Mouse (Mus musculus) cortical plate, adult 2 months (tissue): ENCODE data around the gene Hhipl1. TPM values are rescaled to one million over a fixed set of nuclear protein-coding genes. Genes with fewer than 3 reads are reported as not detected.

ENCODE experiments used
- H3K27ac ChIP-seq: fragments of 200-500 bp; 2 replicates; pipeline ENCODE4 v1.5.1; 2012; ENCODE audit warnings: low read length, control low read depth, inconsistent platforms; ENCODE audit not compliant: insufficient read depth
- H3K4me1 ChIP-seq: fragments of 200-500 bp; 2 replicates; pipeline ENCODE4 v1.6.1; 2011; ENCODE audit warnings: low read length; ENCODE audit not compliant: control insufficient read depth, insufficient read depth
- H3K4me3 ChIP-seq: fragments of 200-500 bp; 2 replicates; pipeline ENCODE4 v1.5.1; 2011; ENCODE audit warnings: mild to moderate bottlenecking, low read length, control low read depth; ENCODE audit not compliant: insufficient read depth
- CTCF ChIP-seq: fragments of 200-500 bp; IDR thresholded peaks from 2 replicates; pipeline ENCODE4 v1.5.1; 2011; ENCODE audit warnings: mild to moderate bottlenecking, control low read depth, low read length; ENCODE audit not compliant: insufficient read depth; ENCODE audit errors: extremely low read depth
- POLR2A ChIP-seq: fragments of 200-500 bp; IDR thresholded peaks from 2 replicates; pipeline ENCODE4 v1.6.1; 2011; ENCODE audit warnings: mild to moderate bottlenecking, low read length, control low read depth; ENCODE audit not compliant: insufficient read depth; ENCODE audit errors: extremely low read depth
- polyA plus RNA-seq: library from polyadenylated mRNA; depleted of rRNA; stranded (reverse); fragments of >200 nt; gene quantifications from 2 replicates; pipeline ENCODE4 v1.2.3, GENCODE M21; 2012

Hhipl1 gene
- polyA plus RNA-seq, 1 experiment = 9.8 TPM

DNA sequence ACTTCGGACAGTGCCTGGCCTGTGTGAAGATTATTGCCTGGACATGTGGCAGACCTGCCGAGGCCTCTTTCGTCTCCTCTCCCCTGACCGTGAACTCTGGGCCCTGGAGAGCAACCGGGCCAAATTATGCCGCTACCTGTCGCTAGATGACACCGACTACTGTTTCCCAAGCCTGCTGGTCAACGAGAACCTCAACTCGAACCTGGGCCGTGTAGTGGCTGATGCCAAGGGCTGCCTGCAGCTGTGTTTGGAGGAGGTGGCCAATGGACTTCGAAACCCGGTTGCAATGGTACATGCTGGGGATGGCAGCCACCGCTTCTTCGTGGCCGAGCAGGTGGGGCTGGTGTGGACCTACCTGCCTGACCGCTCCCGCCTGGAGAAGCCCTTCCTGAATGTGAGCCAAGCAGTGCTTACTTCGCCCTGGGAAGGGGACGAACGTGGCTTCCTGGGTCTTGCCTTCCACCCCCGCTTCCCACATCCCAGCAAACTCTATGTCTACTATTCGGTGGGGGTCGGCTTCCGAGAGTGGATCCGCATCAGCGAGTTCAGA, 5.7 kb downstream of the Hhipl1 start:
- TF ChIP-seq POLR2A = no peak
- no peak for TF ChIP-seq CTCF
- no peaks in the 10 kb centered on the region for H3K4me1 ChIP-seq
- no peak overlapping the region for H3K27ac ChIP-seq
- no peak overlapping the region for H3K4me3 ChIP-seq

DNA sequence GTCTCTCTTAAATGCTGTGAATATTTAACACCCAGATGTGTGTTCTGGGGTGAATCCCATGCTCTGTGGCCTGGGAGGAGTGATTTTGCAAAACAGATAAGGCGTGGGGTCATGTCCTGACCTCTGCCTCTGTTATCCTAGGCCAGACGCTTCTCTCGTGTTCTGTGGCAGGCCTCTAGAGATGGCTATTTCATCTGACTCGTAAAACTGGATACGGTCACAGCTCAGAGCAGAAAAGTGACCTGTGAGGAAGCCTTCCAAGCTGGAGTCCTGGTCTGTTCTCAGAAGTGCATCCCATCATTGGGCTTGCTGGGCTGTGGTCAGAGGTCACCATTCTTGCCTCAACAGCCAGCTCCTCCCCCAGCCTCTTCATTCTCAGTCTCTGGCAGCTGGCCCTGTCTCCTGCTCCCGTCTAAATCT, 6.4 kb downstream of the Hhipl1 start:
- H3K4me3 ChIP-seq = no peak overlapping the region
- H3K27ac ChIP-seq = no peak overlapping the region
- TF ChIP-seq POLR2A (no peak), CTCF (no peak)
- no peaks in the 10 kb centered on the region for H3K4me1 ChIP-seq

DNA sequence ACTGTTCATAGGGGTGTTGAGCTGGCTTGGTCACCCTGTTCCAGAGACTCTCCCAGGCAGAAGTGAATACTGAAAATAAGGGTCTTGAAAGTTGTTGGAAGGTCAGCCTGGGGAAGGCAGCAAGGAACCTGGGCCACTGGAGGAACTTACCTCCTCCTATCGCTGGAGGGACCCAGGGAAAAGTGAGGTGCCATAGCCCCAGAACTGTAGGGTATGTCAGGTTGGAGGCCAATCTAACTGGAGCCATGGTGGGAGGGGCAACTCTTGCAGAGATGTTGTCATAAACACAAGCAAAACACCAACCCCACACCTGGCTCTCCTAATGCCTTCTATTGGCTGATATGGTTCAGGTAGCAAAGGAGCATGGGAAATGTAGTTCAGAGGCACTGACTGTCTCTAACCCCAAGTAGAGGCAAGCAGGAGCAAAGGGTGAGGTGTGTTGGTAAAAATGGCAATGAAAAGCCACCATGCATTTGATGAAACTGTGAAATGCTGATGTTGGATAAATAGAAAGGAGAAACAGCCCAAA, 7.2 kb downstream of the Hhipl1 start:
- TF ChIP-seq CTCF (no peak), POLR2A (no peak)
- Histone ChIP-seq H3K27ac (no peak overlapping the region), H3K4me3 (no peak overlapping the region), H3K4me1 (no peaks in the 10 kb centered on the region)

DNA sequence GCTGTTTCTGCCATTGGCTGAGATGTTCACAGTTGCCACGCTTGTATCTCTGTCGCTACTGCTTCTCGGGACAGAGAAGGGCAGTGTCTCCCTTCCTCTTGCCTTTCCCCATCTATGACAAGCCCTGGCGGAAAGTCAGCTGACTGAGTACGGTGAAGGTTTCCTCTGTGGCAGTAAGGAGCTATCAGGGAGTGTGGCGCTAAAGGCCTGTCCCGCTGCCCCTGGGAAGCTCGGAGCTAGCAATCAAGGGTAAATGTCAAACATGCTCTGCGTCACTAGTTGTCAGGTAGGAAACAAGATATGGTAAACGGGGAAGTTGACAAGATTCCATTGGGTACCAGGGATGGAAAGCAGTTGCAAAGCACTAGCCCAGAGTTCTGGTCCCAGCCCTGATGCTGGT, 9.7 kb downstream of the Hhipl1 start:
- Histone ChIP-seq H3K4me3 (no peak overlapping the region), H3K4me1 (no peaks in the 10 kb centered on the region), H3K27ac (no peak overlapping the region)
- TF ChIP-seq CTCF (no peak), POLR2A (no peak)

DNA sequence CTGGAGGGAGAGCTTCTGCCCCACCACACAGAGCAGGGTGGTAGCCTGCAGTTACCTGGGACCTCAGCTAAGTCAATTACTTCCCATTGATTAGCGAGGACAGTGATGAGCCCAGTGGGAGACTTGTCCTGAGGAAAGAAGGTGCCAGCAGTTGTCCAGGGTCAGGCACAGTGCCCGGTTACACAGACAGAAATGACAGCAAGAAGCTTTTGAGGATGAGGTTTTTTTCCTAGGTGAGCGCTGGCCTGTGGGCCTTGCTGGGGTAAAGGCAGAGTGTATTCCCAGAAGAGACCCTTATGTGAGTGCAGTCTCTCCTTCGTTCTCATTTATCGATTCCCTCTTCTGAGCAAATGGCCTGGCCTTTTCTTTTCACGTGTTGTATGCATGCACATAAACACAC, 10.6 kb downstream of the Hhipl1 start:
- no peak for TF ChIP-seq POLR2A
- TF ChIP-seq CTCF = no peak
- Histone ChIP-seq H3K4me3 (no peak overlapping the region), H3K4me1 (no peaks in the 10 kb centered on the region), H3K27ac (no peak overlapping the region)

DNA sequence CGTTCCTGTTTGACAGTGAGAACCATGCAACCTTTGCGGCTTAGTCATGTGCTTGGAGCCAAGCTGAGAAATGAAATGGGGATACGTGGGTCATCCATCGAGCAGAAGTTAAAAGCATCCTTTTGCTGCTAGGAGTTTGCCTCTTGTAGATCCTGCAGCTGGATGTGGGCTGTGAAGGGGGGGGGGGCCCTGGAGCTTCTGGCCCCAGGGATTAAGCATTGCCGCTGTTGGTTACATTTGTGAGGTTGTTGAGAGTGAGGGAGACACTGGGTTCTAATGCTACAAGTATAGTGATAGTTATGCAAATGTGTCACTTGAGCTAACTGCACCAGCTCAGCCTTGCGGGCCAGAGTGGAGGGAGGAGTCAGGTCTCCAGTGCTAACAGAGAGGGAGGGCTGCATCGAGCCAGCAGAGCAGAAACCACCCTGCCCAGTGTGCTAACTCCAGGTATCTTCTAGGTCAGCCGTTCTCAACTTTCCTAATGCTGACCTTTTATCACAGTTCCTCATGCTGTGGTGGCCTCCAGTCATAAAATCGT, 11.2 kb downstream of the Hhipl1 start:
- Histone ChIP-seq H3K4me1 (no peaks in the 10 kb centered on the region), H3K4me3 (no peak overlapping the region), H3K27ac (no peak overlapping the region)
- TF ChIP-seq CTCF = no peak
- TF ChIP-seq POLR2A = no peak

DNA sequence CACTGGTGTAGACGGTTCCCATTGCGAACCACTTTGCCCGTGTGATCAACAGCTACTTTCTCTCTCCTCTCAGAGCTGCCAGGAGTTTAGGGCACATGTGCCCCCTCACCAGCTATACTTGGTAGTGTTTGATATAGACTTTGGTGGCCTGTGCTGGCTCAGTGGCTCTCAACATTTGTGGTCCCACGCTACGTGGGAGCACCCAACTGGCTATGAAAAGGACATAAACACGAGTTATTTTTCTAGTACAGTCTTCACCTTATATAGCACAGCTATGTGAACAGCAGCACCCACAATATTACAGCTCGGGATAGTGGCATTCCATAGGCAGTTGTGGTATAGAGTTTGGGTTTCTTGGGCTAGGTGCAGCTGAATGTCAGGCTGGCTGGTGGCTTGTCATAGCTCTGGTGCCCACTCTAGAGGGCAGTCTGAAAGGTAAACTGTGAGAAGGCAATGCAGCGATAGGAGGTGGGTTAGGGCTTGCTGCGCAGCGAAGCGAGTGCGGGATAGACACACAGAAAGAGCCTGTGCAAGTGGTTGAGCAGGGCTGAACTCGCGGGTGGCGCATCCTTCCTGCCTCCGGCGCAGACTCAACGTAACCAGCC, 11.9 kb downstream of the Hhipl1 start:
- Histone ChIP-seq H3K4me3 (no peak overlapping the region), H3K27ac (no peak overlapping the region), H3K4me1 (no peaks in the 10 kb centered on the region)
- TF ChIP-seq POLR2A (no peak), CTCF (no peak)

DNA sequence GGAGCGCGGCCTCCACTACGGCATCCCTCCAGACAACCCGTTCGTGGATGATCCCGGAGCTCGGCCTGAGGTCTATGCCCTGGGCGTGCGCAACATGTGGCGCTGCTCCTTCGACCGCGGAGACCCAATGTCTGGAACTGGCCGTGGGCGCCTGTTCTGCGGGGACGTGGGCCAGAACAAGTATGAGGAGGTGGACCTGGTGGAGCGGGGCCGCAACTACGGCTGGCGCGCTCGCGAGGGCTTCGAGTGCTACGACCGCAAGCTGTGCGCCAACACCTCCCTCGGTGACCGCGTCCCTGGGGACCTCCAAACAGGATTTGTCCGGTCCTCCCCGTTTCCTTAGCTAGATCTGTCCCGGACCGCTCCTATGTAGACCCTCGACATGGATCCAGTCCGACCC, 12.4 kb downstream of the Hhipl1 start:
- TF ChIP-seq POLR2A = no peak
- no peak for TF ChIP-seq CTCF
- no peaks in the 10 kb centered on the region for H3K4me1 ChIP-seq
- H3K4me3 ChIP-seq = no peak overlapping the region
- H3K27ac ChIP-seq = no peak overlapping the region

DNA sequence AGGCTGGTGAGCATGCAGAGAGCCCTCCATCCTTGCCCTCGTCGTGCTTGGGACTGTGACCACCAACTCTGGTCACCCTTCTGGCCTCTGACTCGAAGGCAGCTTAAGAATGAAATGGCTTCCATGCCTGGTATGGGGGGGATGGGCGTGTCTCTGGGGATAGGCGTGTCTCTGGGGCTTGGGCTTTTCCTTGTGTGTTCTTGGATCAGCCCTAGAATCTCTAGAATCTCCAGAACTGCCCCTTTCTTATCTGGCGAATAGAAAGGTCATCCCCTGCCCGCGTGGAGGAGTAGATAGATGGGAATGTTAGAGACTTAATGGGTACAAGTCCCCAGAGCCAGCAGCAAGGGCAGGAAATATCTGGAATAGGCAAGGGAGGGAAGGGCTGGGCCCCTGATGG, 14.0 kb downstream of the Hhipl1 start:
- Histone ChIP-seq H3K4me3 (no peak overlapping the region), H3K27ac (no peak overlapping the region), H3K4me1 (no peaks in the 10 kb centered on the region)
- TF ChIP-seq CTCF = no peak
- no peak for TF ChIP-seq POLR2A

DNA sequence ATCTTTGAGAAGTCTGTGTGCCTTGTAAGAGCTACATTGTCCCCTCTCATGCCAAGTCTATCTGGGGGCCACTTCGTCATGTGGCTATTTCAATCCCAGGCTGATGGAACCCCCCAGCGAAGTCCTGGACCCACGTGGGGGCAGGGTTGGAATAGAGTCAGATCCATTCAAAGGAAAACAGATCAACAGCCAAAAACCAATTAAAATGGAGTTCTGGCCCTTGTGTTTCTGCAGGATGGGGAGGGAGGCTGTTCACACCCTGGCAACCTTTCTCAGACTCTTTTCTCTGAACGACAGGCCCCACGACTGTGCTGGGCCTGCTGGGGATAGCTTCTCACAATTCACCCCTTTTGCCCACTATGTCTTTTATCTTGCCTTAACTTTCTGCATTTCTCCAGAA, 20.3 kb downstream of the Hhipl1 start:
- Histone ChIP-seq H3K4me1 (no peaks in the 10 kb centered on the region), H3K4me3 (no peak overlapping the region), H3K27ac (no peak overlapping the region)
- TF ChIP-seq CTCF (no peak), POLR2A (no peak)
